Mouse (Mus musculus) heart, embryonic 14.5 days (tissue): ENCODE results near the gene Hmgcll1. TPM values are rescaled to one million over a fixed set of nuclear protein-coding genes. Genes with fewer than 3 reads are reported as not detected.
"Not testable (repeated sequence)": the region's sequence is repeated elsewhere in the genome, so short reads cannot be mapped to it uniquely, and the experiment has no call there.

Source experiments
- ATAC-seq: fragments of 200-750 bp; cut with Nextera tagmentation; 2 replicates; pipeline ENCODE4 v1.8.0; 2017; ENCODE audit warnings: low read depth, moderate TSS enrichment; ENCODE audit not compliant: insufficient number of reproducible peaks, insufficient read depth, low FRiP score
- H3K27ac ChIP-seq, 2 experiments: fragments of 200-500 bp in 1 of 2; fragments of 300-500 bp in 1 of 2; sonication (generic) in 1 of 2; replicated peaks in 1 of 2; 2 replicates each; pipeline ENCODE4 v1.5.1; 2012 to 2014; ENCODE audit warnings: low read depth in 2 of 2, low read length in 2 of 2, control low read depth in 1 of 2, mild to moderate bottlenecking in 1 of 2, mixed read lengths in 1 of 2; ENCODE audit not compliant: control insufficient read depth in 1 of 2, insufficient read depth in 1 of 2
- H3K27me3 ChIP-seq: fragments of 300-500 bp; sonication (generic); 2 replicates; pipeline ENCODE4 v1.6.1; 2014; ENCODE audit warnings: mild to moderate bottlenecking, low read length, control low read depth; ENCODE audit not compliant: control insufficient read depth, insufficient read depth
- H3K36me3 ChIP-seq: fragments of 300-500 bp; sonication (generic); 2 replicates; pipeline ENCODE4 v1.6.1; 2014; ENCODE audit warnings: mild to moderate bottlenecking, control low read depth, low read length, mixed read lengths; ENCODE audit not compliant: control insufficient read depth, insufficient read depth
- H3K4me1 ChIP-seq, 2 experiments: fragments of 200-500 bp in 1 of 2; fragments of 300-500 bp in 1 of 2; sonication (generic) in 1 of 2; 2 replicates each; pipeline ENCODE4 v1.6.1; 2012 to 2014; ENCODE audit warnings: low read length in 2 of 2, control low read depth in 1 of 2, mixed read lengths in 1 of 2; ENCODE audit not compliant: control insufficient read depth in 2 of 2, insufficient read depth in 2 of 2
- H3K4me2 ChIP-seq: fragments of 300-500 bp; sonication (generic); 2 replicates; pipeline ENCODE4 v1.6.1; 2014; ENCODE audit warnings: mild to moderate bottlenecking, low read length
- H3K4me3 ChIP-seq, 2 experiments: fragments of 200-500 bp in 1 of 2; fragments of 300-500 bp in 1 of 2; sonication (generic) in 1 of 2; 2 replicates each; pipeline ENCODE4 v1.5.1; 2012 to 2014; ENCODE audit warnings: low read length in 2 of 2, mild to moderate bottlenecking in 2 of 2, control low read depth in 1 of 2, low read depth in 1 of 2, moderate library complexity in 1 of 2; ENCODE audit not compliant: control insufficient read depth in 1 of 2, insufficient read depth in 1 of 2
- H3K9ac ChIP-seq: fragments of 300-500 bp; sonication (generic); 2 replicates; pipeline ENCODE4 v1.6.1; 2014; ENCODE audit warnings: mild to moderate bottlenecking, low read length
- H3K9me3 ChIP-seq: fragments of 300-500 bp; sonication (generic); 2 replicates; pipeline ENCODE4 v1.6.1; 2016; ENCODE audit warnings: low read length, control low read depth; ENCODE audit not compliant: control insufficient read depth
- WGBS: fragments of 180-500 bp; shearing (Covaris S2); extraction: QIAGEN DNeasy Blood & Tissue Kit; methylation state at CpG from one replicate; pipeline ENCODE4 v1.1.7; 2014; 5-methylcytosine and 5-hydroxymethylcytosine counted together
- polyA plus RNA-seq: library from polyadenylated mRNA; unstranded; fragments of >200 nt; fragmentation: Nextera tagmentation; extraction: Ambion mirVana; gene quantifications from 2 replicates; pipeline ENCODE4 v1.2.1, GENCODE M21; 2014

The Hmgcll1 gene
- polyA plus RNA-seq, 1 experiment from 2014 or later: 2.2 TPM

DNA sequence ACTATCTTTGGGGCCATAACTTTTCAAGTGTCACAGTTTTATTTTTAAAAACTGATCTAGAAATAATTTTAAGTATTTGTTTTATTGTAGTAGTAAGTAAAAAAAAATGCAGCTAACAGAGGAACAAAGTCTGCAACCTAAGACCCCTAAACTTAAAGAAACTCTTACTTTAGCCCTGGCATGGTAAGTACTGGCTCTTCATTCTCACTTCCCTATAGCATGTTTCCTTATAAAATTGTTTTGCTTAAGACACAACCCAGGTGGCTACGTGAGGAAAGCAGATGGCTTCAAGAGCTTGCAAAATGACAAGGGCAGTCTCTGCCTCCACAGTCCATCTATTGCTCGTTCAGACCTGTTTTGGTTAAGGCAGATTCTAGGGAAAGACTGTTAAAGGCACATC, 49.5 kb downstream of the Hmgcll1 start:
- no peaks in the 10 kb centered on the region for H3K27me3 ChIP-seq

GRCm38 (mm10) chr9:76091561-76091960, 76.9 kb downstream of the Hmgcll1 start:
- WGBS: 65% methylated on average over 2 of the region's 2 CpGs
- Histone ChIP-seq H3K4me1 (no peaks in the 10 kb centered on the region), H3K4me3 (no peak overlapping the region), H3K36me3 (no peaks in the 10 kb centered on the region), H3K4me2 (no peak overlapping the region), H3K27ac (no peak overlapping the region), H3K27me3 (no peaks in the 10 kb centered on the region), H3K9me3 (no peaks in the 10 kb centered on the region), H3K9ac (no peak overlapping the region)
- ATAC-seq: no peak

More for the DNA sequence above, 49.5 kb downstream of the Hmgcll1 start:
- no peak overlapping the region for H3K27ac ChIP-seq
- ATAC-seq: no peak
- no peak overlapping the region for H3K9ac ChIP-seq
- 68% methylated on average over 2 of the region's 2 CpGs for WGBS
- no peak overlapping the region for H3K4me3 ChIP-seq
- H3K36me3 ChIP-seq: no peaks in the 10 kb centered on the region
- no peaks in the 10 kb centered on the region for H3K4me1 ChIP-seq
- H3K4me2 ChIP-seq: no peak overlapping the region
- no peaks in the 10 kb centered on the region for H3K9me3 ChIP-seq

GRCm38 (mm10) chr9:76097221-76097620, 82.6 kb downstream of the Hmgcll1 start:
- H3K27me3 ChIP-seq: no peaks in the 10 kb centered on the region
- ATAC-seq: no peak
- WGBS: 92% methylated on average over 5 of the region's 5 CpGs
- no peak overlapping the region for H3K27ac ChIP-seq
- H3K9ac ChIP-seq: no peak overlapping the region
- H3K9me3 ChIP-seq: no peaks in the 10 kb centered on the region
- H3K4me1 ChIP-seq: no peaks in the 10 kb centered on the region
- H3K4me2 ChIP-seq: no peak overlapping the region
- no peaks in the 10 kb centered on the region for H3K36me3 ChIP-seq
- no peak overlapping the region for H3K4me3 ChIP-seq

DNA sequence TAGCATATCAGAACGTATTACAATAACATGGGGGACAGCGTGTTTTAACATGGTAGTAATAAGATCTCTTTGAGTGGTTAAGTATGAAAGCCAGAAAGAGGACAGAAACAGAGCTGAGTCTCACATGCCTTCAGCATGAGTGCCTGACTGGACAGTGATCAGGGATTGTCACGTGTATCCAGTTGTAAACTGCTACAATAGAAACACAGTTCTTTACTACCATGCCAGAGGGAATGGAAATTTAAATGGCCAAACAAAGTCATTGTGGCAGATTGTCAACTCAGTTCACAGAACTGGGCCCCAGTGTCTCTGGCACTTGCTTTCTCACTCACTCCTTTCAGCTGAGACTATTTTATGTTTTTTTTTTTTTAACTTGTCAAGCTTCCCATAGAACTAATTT, 85.3 kb downstream of the Hmgcll1 start:
- ATAC-seq: no peak
- Histone ChIP-seq H3K4me1 (no peaks in the 10 kb centered on the region), H3K9ac (no peak overlapping the region), H3K4me3 (no peak overlapping the region), H3K9me3 (no peaks in the 10 kb centered on the region), H3K27me3 (no peaks in the 10 kb centered on the region), H3K36me3 (no peaks in the 10 kb centered on the region), H3K4me2 (no peak overlapping the region), H3K27ac (no peak overlapping the region)
- 78% methylated on average over 3 of the region's 3 CpGs for WGBS

DNA sequence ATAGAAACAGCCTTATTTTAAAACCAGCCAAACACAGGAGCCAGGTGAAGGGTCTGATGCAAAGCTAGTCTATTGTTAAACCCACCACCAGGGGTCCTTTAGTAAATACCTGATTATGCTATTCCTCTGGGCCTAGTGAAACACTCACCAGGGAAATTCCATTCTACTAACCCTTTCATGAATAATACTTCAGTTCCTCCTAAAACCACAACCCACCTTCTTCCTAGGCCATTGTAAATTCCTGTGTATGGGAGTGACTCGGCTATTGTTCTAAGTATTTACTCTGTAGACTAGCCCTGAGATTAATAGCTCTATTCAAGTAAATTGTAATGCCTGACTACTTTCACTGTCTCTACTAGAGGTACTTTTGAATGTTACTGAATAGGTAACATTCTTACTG, 89.8 kb downstream of the Hmgcll1 start:
- H3K36me3 ChIP-seq, H3K27me3 ChIP-seq, H3K4me2 ChIP-seq, H3K4me3 ChIP-seq, ATAC-seq, H3K4me1 ChIP-seq, H3K9ac ChIP-seq, H3K27ac ChIP-seq, H3K9me3 ChIP-seq: not testable (repeated sequence)
- 81% methylated on average over 1 of the region's 1 CpGs for WGBS

DNA sequence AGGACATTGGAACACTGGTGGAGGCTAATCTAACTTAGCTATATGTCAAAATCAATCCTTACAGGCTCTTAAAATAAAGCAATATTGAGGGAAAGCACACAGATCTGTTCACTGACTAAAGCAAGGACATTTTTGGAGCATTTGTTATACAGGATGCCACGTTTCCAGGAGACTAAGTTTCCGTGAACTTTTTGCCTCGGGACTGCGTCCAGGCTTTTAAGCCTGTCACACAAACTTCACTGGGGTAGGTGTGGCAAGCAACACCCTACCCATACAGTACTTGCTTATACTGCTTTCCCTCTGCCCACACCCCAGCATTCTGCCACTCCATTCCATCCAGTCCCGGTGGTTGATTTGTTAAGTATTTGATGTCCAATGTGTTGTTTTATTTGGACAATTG, 90.2 kb downstream of the Hmgcll1 start:
- H3K4me3 ChIP-seq: no peak overlapping the region
- WGBS: 89% methylated on average over 5 of the region's 5 CpGs
- no peaks in the 10 kb centered on the region for H3K27me3 ChIP-seq
- no peak overlapping the region for H3K9ac ChIP-seq
- H3K36me3 ChIP-seq: no peaks in the 10 kb centered on the region
- H3K9me3 ChIP-seq: no peaks in the 10 kb centered on the region
- ATAC-seq: no peak
- no peak overlapping the region for H3K27ac ChIP-seq
- H3K4me2 ChIP-seq: no peak overlapping the region
- H3K4me1 ChIP-seq: no peaks in the 10 kb centered on the region

DNA sequence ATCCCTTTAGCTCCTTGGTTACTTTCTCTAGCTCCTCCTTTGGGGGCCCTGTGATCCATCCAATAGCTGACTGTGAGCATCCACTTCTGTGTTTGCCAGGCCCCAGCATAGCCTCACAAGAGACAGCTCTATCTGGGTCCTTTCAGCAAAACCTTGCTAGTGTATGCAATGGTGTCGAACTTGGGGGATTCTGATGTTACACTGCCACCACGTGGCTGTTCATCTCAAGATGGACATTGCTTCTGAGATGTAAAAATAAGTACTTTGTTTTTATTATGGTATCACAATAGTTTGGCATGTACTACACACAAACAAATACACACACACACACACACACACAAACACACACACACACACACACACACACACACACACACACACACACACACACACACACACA, 108.2 kb downstream of the Hmgcll1 start:
- not testable (repeated sequence) for H3K4me3 ChIP-seq, H3K9me3 ChIP-seq, H3K9ac ChIP-seq, H3K4me2 ChIP-seq, ATAC-seq, H3K36me3 ChIP-seq, H3K27me3 ChIP-seq, H3K27ac ChIP-seq, H3K4me1 ChIP-seq
- WGBS: 3% methylated on average over 2 of the region's 2 CpGs

GRCm38 (mm10) chr9:76124249-76124648, 109.6 kb downstream of the Hmgcll1 start:
- no peaks in the 10 kb centered on the region for H3K4me1 ChIP-seq
- no peaks in the 10 kb centered on the region for H3K27me3 ChIP-seq
- H3K4me2 ChIP-seq: no peak overlapping the region
- no peak for ATAC-seq
- no peak overlapping the region for H3K9ac ChIP-seq
- no peaks in the 10 kb centered on the region for H3K9me3 ChIP-seq
- no peak overlapping the region for H3K27ac ChIP-seq
- no peak overlapping the region for H3K4me3 ChIP-seq
- no peaks in the 10 kb centered on the region for H3K36me3 ChIP-seq
- WGBS: 66% methylated on average over 4 of the region's 4 CpGs
